Mouse (Mus musculus) embryonic facial prominence, embryonic 14.5 days (tissue): ENCODE measurements around the gene Mageb4. TPM values are rescaled to one million over a fixed set of nuclear protein-coding genes. Genes with fewer than 3 reads are reported as not detected.
"Not testable (repeated sequence)": the region's sequence is repeated elsewhere in the genome, so short reads cannot be mapped to it uniquely, and the experiment has no call there.

Source experiments
- ATAC-seq: fragments of 200-750 bp; cut with Nextera tagmentation; 2 replicates; pipeline ENCODE4 v1.8.0; 2017; ENCODE audit warnings: low read depth, moderate number of reproducible peaks, moderate TSS enrichment
- DNase-seq: peaks from one replicate; pipeline ENCODE4 v3.0.0-alpha.2; 2015; ENCODE audit warnings: low spot score
- H3K27ac ChIP-seq: fragments of 300-500 bp; sonication (generic); replicated peaks from 2 replicates; pipeline ENCODE4 v1.5.1; 2014; ENCODE audit warnings: low read depth, mild to moderate bottlenecking, low read length, moderate library complexity
- H3K27me3 ChIP-seq: fragments of 300-500 bp; sonication (generic); replicated peaks from 2 replicates; pipeline ENCODE4 v1.6.1; 2014; ENCODE audit warnings: low read length; ENCODE audit not compliant: control insufficient read depth, insufficient read depth
- H3K36me3 ChIP-seq: fragments of 300-500 bp; sonication (generic); 2 replicates; pipeline ENCODE4 v1.6.1; 2014; ENCODE audit warnings: low read length, mixed read lengths; ENCODE audit not compliant: control insufficient read depth, insufficient read depth
- H3K4me1 ChIP-seq: fragments of 300-500 bp; sonication (generic); 2 replicates; pipeline ENCODE4 v1.6.1; 2014; ENCODE audit warnings: antibody characterized with exemption, low read length; ENCODE audit not compliant: control insufficient read depth, insufficient read depth
- H3K4me2 ChIP-seq: fragments of 300-500 bp; sonication (generic); 2 replicates; pipeline ENCODE4 v1.6.1; 2014; ENCODE audit warnings: low read depth, mild to moderate bottlenecking, low read length, moderate library complexity, mixed read lengths
- H3K4me3 ChIP-seq: fragments of 300-500 bp; sonication (generic); 2 replicates; pipeline ENCODE4 v1.5.1; 2014; ENCODE audit warnings: low read depth, mild to moderate bottlenecking, low read length
- H3K9ac ChIP-seq: fragments of 300-500 bp; sonication (generic); 2 replicates; pipeline ENCODE4 v1.6.1; 2014; ENCODE audit warnings: low read depth, mild to moderate bottlenecking, low read length, moderate library complexity, mixed read lengths
- H3K9me3 ChIP-seq: fragments of 300-500 bp; sonication (generic); 2 replicates; pipeline ENCODE4 v1.6.1; 2016; ENCODE audit warnings: low read length; ENCODE audit not compliant: control insufficient read depth
- WGBS: fragments of 180-500 bp; shearing (Covaris S2); extraction: QIAGEN DNeasy Blood & Tissue Kit; methylation state at CpG from one replicate; pipeline ENCODE4 v1.1.7; 2014; 5-methylcytosine and 5-hydroxymethylcytosine counted together
- polyA plus RNA-seq: library from polyadenylated mRNA; unstranded; fragments of >200 nt; fragmentation: Nextera tagmentation; extraction: Ambion mirVana; gene quantifications from 2 replicates; pipeline ENCODE4 v1.2.1, GENCODE M21; 2014

Gene Mageb4
- polyA plus RNA-seq: not detected in 2 replicates

DNA sequence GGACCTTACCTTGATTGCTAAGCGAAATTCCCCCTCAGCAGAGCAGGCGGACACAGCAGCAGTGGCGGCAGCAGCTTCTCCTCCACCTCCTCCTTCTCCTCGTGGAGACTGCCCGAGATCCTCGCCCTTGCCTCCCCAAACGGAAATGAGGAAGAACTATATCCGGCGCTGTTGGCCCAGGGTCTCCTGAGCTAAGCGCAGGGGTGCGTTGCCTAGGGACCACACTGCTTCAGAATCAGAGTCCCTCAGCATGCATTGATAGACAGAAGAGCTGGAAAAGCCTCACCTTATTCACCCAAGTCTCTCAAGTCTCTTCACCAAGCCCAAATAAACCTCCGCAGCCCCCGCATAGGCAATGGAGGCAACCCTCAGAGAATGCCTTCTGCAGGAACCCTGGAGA lies at the start of gene Mageb4:
Mageb4 (minus strand) TSS at position 101 of the 400 bp plus-strand sequence.
- not testable (repeated sequence) for H3K4me2 ChIP-seq, H3K9me3 ChIP-seq, ATAC-seq, H3K9ac ChIP-seq, H3K27me3 ChIP-seq, H3K36me3 ChIP-seq, H3K27ac ChIP-seq, H3K4me3 ChIP-seq, DNase-seq, H3K4me1 ChIP-seq
- no CpG with 5 or more reads among the region's 13 CpGs for WGBS

DNA sequence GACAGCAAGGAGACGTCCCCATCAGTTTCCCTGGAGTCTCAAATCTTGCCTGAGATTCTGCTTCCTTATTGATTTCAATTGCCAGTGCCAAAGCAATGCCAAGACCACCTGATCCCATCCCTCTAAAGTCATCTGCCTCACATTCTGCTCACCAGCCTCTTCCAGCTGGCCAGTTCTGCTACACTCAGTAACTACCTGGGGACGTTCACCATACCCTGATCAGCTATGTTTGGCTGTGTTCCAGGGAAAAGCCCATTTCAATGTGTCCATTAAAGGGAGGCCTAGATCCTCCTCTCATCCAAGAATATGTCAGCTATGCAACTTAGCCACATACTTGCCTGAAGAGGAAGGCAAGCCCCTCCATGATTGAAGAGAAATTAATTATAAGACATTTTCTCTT lies 20.3 kb downstream of the Mageb4 start:
- not testable (repeated sequence) for H3K4me2 ChIP-seq, H3K27me3 ChIP-seq, H3K9me3 ChIP-seq, H3K9ac ChIP-seq, H3K4me1 ChIP-seq, ATAC-seq, H3K27ac ChIP-seq, DNase-seq, H3K36me3 ChIP-seq, H3K4me3 ChIP-seq
- 50% methylated on average over 1 of the region's 2 CpGs for WGBS

DNA sequence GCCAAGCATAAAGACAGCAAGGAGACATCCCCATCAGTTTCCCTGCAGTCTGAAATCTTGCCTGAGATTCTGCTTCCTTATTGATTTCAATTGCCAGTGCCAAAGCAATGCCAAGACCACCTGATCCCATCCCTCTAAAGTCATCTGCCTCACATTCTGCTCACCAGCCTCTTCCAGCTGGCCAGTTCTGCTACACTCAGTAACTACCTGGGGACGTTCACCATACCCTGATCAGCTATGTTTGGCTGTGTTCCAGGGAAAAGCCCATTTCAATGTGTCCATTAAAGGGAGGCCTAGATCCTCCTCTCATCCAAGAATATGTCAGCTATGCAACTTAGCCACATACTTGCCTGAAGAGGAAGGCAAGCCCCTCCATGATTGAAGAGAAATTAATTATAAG lies 58.9 kb downstream of the Mageb4 start:
- not testable (repeated sequence) for H3K36me3 ChIP-seq, H3K4me3 ChIP-seq, H3K4me1 ChIP-seq, H3K27me3 ChIP-seq, H3K27ac ChIP-seq, H3K9ac ChIP-seq, H3K9me3 ChIP-seq, DNase-seq, H3K4me2 ChIP-seq, ATAC-seq
- WGBS: no CpG with 5 or more reads among the region's 1 CpGs

DNA sequence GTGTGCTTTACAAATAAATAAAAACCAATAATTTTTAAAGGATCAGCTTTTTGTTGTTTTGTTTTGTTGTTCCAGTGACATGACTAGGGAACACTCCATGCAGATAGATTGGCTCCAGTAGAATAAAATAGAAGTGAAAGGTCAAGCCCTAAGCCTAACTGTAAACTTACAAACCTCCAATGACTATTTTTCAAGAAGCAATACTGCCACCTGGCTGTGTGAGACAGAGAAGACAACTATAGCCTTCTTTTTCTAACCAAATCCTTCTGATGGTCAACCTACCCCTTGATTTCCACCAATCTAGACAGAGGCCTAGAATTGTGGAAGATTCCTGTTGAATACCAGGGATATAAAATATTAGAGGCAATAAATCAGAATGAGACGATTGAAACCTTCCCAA lies 67.6 kb downstream of the Mageb4 start:
- H3K4me2 ChIP-seq: no peak overlapping the region
- WGBS: no CpG with 5 or more reads among the region's 1 CpGs

More for the DNA sequence above, 67.6 kb downstream of the Mageb4 start:
- Histone ChIP-seq H3K9ac (no peak overlapping the region), H3K36me3 (no peaks in the 10 kb centered on the region), H3K27ac (no peak overlapping the region), H3K4me1 (no peaks in the 10 kb centered on the region), H3K9me3 (no peaks in the 10 kb centered on the region), H3K27me3 (no peaks in the 10 kb centered on the region), H3K4me3 (no peak overlapping the region)
- DNase-seq (no peak), ATAC-seq (no peak)

Other genes with a start within 250 kb of the Mageb4 start
- 0.24 TPM in 1 of 2 replicates, not detected in the other for gene Nr0b1, start 113.3 kb downstream of the Mageb4 start, polyA plus RNA-seq